Mouse (Mus musculus) MEL (cell line): ENCODE measurements around the gene Npc2. TPM values are rescaled to one million over a fixed set of nuclear protein-coding genes. Genes with fewer than 3 reads are reported as not detected.

Experiments used
- DNase-seq: peaks from one replicate; pipeline ENCODE4 v3.0.0; 2011; ENCODE audit warnings: low read depth, low spot score
- H3K27ac ChIP-seq: 2 replicates; pipeline ENCODE4 v1.5.1; 2012; ENCODE audit warnings: low read depth, mild to moderate bottlenecking, control low read depth, low read length, moderate library complexity; ENCODE audit not compliant: control insufficient read depth
- H3K27me3 ChIP-seq, 2 experiments: fragments of 150-350 bp in 1 of 2; sonication (generic) in 1 of 2; 2 replicates each; pipeline ENCODE4 v1.6.1; 2012; ENCODE audit warnings: low read length in 2 of 2, mild to moderate bottlenecking in 2 of 2, improper control_type of control experiment in 1 of 2, moderate library complexity in 1 of 2; ENCODE audit not compliant: insufficient read depth in 2 of 2, control insufficient read depth in 1 of 2
- H3K36me3 ChIP-seq, 2 experiments: 2 replicates each; pipeline ENCODE4 v1.6.1; 2012 to 2014; ENCODE audit warnings: low read length in 2 of 2, improper control_type of control experiment in 1 of 2, inconsistent platforms in 1 of 2, mild to moderate bottlenecking in 1 of 2; ENCODE audit not compliant: insufficient read depth in 2 of 2, control insufficient read depth in 1 of 2
- H3K4me1 ChIP-seq, 2 experiments: fragments of 150-350 bp in 1 of 2; sonication (generic) in 1 of 2; 2 replicates each; pipeline ENCODE4 v1.6.1; 2012; ENCODE audit warnings: low read length in 2 of 2, improper control_type of control experiment in 1 of 2, mild to moderate bottlenecking in 1 of 2; ENCODE audit not compliant: insufficient read depth in 2 of 2, control insufficient read depth in 1 of 2
- H3K4me3 ChIP-seq, 2 experiments: fragments of 150-350 bp in 1 of 2; sonication (generic) in 1 of 2; 2 replicates each; pipeline ENCODE4 v1.5.1; 2012; ENCODE audit warnings: low read depth in 2 of 2, low read length in 2 of 2, mild to moderate bottlenecking in 2 of 2, moderate library complexity in 2 of 2, control low read depth in 1 of 2, improper control_type of control experiment in 1 of 2; ENCODE audit not compliant: control insufficient read depth in 1 of 2, insufficient read depth in 1 of 2
- H3K79me2 ChIP-seq: 2 replicates; pipeline ENCODE4 v1.6.1; 2012; ENCODE audit warnings: mild to moderate bottlenecking, low read length, moderate library complexity; ENCODE audit not compliant: control insufficient read depth, poor library complexity, insufficient read depth
- H3K9ac ChIP-seq: 2 replicates; pipeline ENCODE4 v1.6.1; 2012; ENCODE audit warnings: low read depth, mild to moderate bottlenecking, control low read depth, low read length, moderate library complexity; ENCODE audit not compliant: control insufficient read depth, poor library complexity, severe bottlenecking
- H3K9me3 ChIP-seq: fragments of 150-350 bp; sonication (generic); replicated peaks from 2 replicates; pipeline ENCODE4 v1.6.1; 2012; ENCODE audit warnings: mild to moderate bottlenecking, low read length, improper control_type of control experiment, moderate library complexity; ENCODE audit not compliant: insufficient read depth
- BHLHE40 ChIP-seq: IDR thresholded peaks from 2 replicates; pipeline ENCODE4 v1.6.1; 2012; ENCODE audit warnings: low read depth, mild to moderate bottlenecking, inconsistent platforms, low read length, improper control_type of control experiment, borderline replicate concordance
- CHD1 ChIP-seq: IDR thresholded peaks from 2 replicates; pipeline ENCODE4 v1.6.1; 2012; ENCODE audit warnings: low read depth, mild to moderate bottlenecking, inconsistent platforms, low read length, improper control_type of control experiment
- CHD2 ChIP-seq: IDR thresholded peaks from 2 replicates; pipeline ENCODE4 v1.6.1; 2011; ENCODE audit warnings: low read length, improper control_type of control experiment
- CTCF ChIP-seq, 3 experiments: IDR thresholded peaks in 2 of 3; conservative IDR thresholded peaks in 1 of 3; 2 replicates each; pipeline ENCODE4 v1.5.1; 2011 to 2012; ENCODE audit warnings: low read length in 3 of 3, low read depth in 2 of 3, mild to moderate bottlenecking in 2 of 3, improper control_type of control experiment in 1 of 3, inconsistent platforms in 1 of 3, mixed read lengths in 1 of 3, moderate library complexity in 1 of 3; ENCODE audit not compliant: control insufficient read depth in 1 of 3, insufficient read depth in 1 of 3, poor library complexity in 1 of 3, severe bottlenecking in 1 of 3
- E2F4 ChIP-seq: IDR thresholded peaks from 2 replicates; pipeline ENCODE4 v1.6.1; 2011; ENCODE audit warnings: low read depth, low read length, improper control_type of control experiment, borderline replicate concordance
- ELF1 ChIP-seq: IDR thresholded peaks from 2 replicates; pipeline ENCODE4 v1.6.1; 2014; ENCODE audit warnings: low read depth, mild to moderate bottlenecking, inconsistent platforms, low read length, improper control_type of control experiment, moderate library complexity
- GATA1 ChIP-seq: IDR thresholded peaks from 2 replicates; pipeline ENCODE4 v1.6.1; 2011; ENCODE audit warnings: low read depth, low read length, improper control_type of control experiment
- JUND ChIP-seq: IDR thresholded peaks from 2 replicates; pipeline ENCODE4 v1.6.1; 2011; ENCODE audit warnings: low read depth, mild to moderate bottlenecking, improper control_type of control experiment, low read length
- KAT2A ChIP-seq: conservative IDR thresholded peaks from 2 replicates; pipeline ENCODE4 v1.6.1; 2012; ENCODE audit warnings: low read depth, low read length, improper control_type of control experiment, inconsistent platforms
- MAFK ChIP-seq: IDR thresholded peaks from 2 replicates; pipeline ENCODE4 v1.6.1; 2011; ENCODE audit warnings: low read depth, mild to moderate bottlenecking, low read length, improper control_type of control experiment, borderline replicate concordance
- MAZ ChIP-seq: IDR thresholded peaks from 2 replicates; pipeline ENCODE4 v1.6.1; 2012; ENCODE audit warnings: low read depth, mild to moderate bottlenecking, inconsistent platforms, low read length, improper control_type of control experiment
- MYB ChIP-seq: IDR thresholded peaks from 2 replicates; pipeline ENCODE4 v1.6.1; 2011; ENCODE audit warnings: mild to moderate bottlenecking, low read depth, low read length, improper control_type of control experiment
- NELFE ChIP-seq: IDR thresholded peaks from 2 replicates; pipeline ENCODE4 v1.6.1; 2011; ENCODE audit warnings: low read depth, low read length, improper control_type of control experiment
- POLR2A ChIP-seq, 2 experiments: IDR thresholded peaks; 2 replicates each; pipeline ENCODE4 v1.6.1; 2011 to 2012; ENCODE audit warnings: low read length in 2 of 2, mild to moderate bottlenecking in 2 of 2, control low read depth in 1 of 2, improper control_type of control experiment in 1 of 2, low read depth in 1 of 2, moderate library complexity in 1 of 2; ENCODE audit not compliant: control insufficient read depth in 1 of 2, insufficient read depth in 1 of 2, poor library complexity in 1 of 2
- POLR2AphosphoS2 ChIP-seq: IDR thresholded peaks from 2 replicates; pipeline ENCODE4 v1.6.1; 2011; ENCODE audit warnings: low read length, improper control_type of control experiment
- POLR2AphosphoS5 ChIP-seq: IDR thresholded peaks from 2 replicates; pipeline ENCODE4 v1.6.1; 2012; ENCODE audit warnings: low read depth, borderline replicate concordance, mild to moderate bottlenecking, inconsistent platforms, low read length, moderate library complexity, mixed read lengths
- RAD21 ChIP-seq: IDR thresholded peaks from 2 replicates; pipeline ENCODE4 v1.6.1; 2011; ENCODE audit warnings: mild to moderate bottlenecking, low read depth, low read length, improper control_type of control experiment
- SMC3 ChIP-seq: IDR thresholded peaks from 2 replicates; pipeline ENCODE4 v1.6.1; 2011; ENCODE audit warnings: low read depth, low read length, improper control_type of control experiment
- TBP ChIP-seq: IDR thresholded peaks from 2 replicates; pipeline ENCODE4 v1.8.0; 2011; ENCODE audit warnings: low read depth, low read length, improper control_type of control experiment
- USF1 ChIP-seq: IDR thresholded peaks from 2 replicates; pipeline ENCODE4 v1.6.1; 2014; ENCODE audit warnings: low read depth, mild to moderate bottlenecking, inconsistent platforms, low read length, improper control_type of control experiment, moderate library complexity
- USF2 ChIP-seq, 2 experiments: IDR thresholded peaks; 2 replicates each; pipeline ENCODE4 v1.6.1; 2011 to 2012; ENCODE audit warnings: improper control_type of control experiment in 2 of 2, low read length in 2 of 2, borderline replicate concordance in 1 of 2, inconsistent platforms in 1 of 2, low read depth in 1 of 2, mild to moderate bottlenecking in 1 of 2; ENCODE audit not compliant: insufficient read depth in 1 of 2
- ZC3H11A ChIP-seq: IDR thresholded peaks from 2 replicates; pipeline ENCODE4 v1.6.1; 2012; ENCODE audit warnings: low read depth, mild to moderate bottlenecking, inconsistent platforms, low read length, improper control_type of control experiment
- ZKSCAN1 ChIP-seq: IDR thresholded peaks from 2 replicates; pipeline ENCODE4 v1.6.1; 2012; ENCODE audit warnings: low read depth, mild to moderate bottlenecking, inconsistent platforms, low read length, improper control_type of control experiment, moderate library complexity
- polyA plus RNA-seq, 2 experiments: library from polyadenylated mRNA; stranded (reverse) in 1 of 2; unstranded in 1 of 2; fragments of >175 nt in 1 of 2; fragments of >200 nt in 1 of 2; gene quantifications; 2 replicates each; pipeline versions ENCODE4 v1.2.1 to v1.2.4; 2012; ENCODE audit warnings: low replicate concordance in 2 of 2, low read depth in 1 of 2; ENCODE audit not compliant: insufficient read length in 2 of 2, insufficient read depth in 1 of 2, missing spikeins in 1 of 2
- total RNA-seq: library from RNA; depleted of rRNA; stranded (reverse); fragments of 300-350 nt; gene quantifications from 2 replicates; pipeline ENCODE4 v1.2.3, GENCODE M21; 2012

Gene Npc2
- total and polyA plus RNA-seq, 3 experiments = 48.9 to 63.1 TPM; not detected in 1

- Histone ChIP-seq H3K4me3 (no peak overlapping the region), H3K79me2 (no peaks in the 10 kb centered on the region), H3K9ac (no peak overlapping the region), H3K4me1 (no peaks in the 10 kb centered on the region), H3K27ac (no peak overlapping the region), H3K36me3 (no peaks in the 10 kb centered on the region), H3K9me3 (no peaks in the 10 kb centered on the region)
- DNase-seq = no peak
- no peak for TF ChIP-seq POLR2A (IDR thresholded peaks at IDR 0.05; ENCODE audit: control insufficient read depth in 1 of 2, insufficient read depth in 1 of 2, low read depth in 1 of 2, low read length in 2 of 2, poor library complexity in 1 of 2)
- TF ChIP-seq RAD21 = no peak
- TF ChIP-seq MYB = no peak
- TF ChIP-seq KAT2A = no peak
- TF ChIP-seq SMC3 = no peak
- no peak for TF ChIP-seq ZKSCAN1
- no peak for TF ChIP-seq POLR2AphosphoS5
- no peak for TF ChIP-seq NELFE
- TF ChIP-seq MAZ = no peak
- no peak for TF ChIP-seq TBP
- TF ChIP-seq, all 39 proteins: peak for 0
- H3K27me3 ChIP-seq = peaks cover 10 to 19% of the 10 kb centered on the region in 2 experiments
These were observed 37.9 kb upstream of the Npc2 start for GRCm38 (mm10) chr12:84810810-84811209.

GRCm38 (mm10) chr12:84809033-84809432, 36.1 kb upstream of the Npc2 start:
- H3K9ac ChIP-seq = no peak overlapping the region
- H3K4me1 ChIP-seq = no peaks in the 10 kb centered on the region
- H3K4me3 ChIP-seq = no peak overlapping the region
- TF ChIP-seq CHD2 (no peak), KAT2A (no peak), BHLHE40 (no peak), ZC3H11A (no peak), GATA1 (no peak), RAD21 (no peak), CTCF (IDR thresholded peaks at IDR 0.05 in 2 of 3, conservative IDR thresholded peaks at IDR 0.05 in 1 of 3; ENCODE audit: control insufficient read depth in 1 of 3, insufficient read depth in 1 of 3, low read depth in 2 of 3, low read length in 3 of 3, poor library complexity in 1 of 3, severe bottlenecking in 1 of 3) (no peak), E2F4 (no peak), POLR2A (IDR thresholded peaks at IDR 0.05; ENCODE audit: control insufficient read depth in 1 of 2, insufficient read depth in 1 of 2, low read depth in 1 of 2, low read length in 2 of 2, poor library complexity in 1 of 2) (no peak), CHD1 (no peak), USF2 (IDR thresholded peaks at IDR 0.05; ENCODE audit: borderline replicate concordance in 1 of 2, insufficient read depth in 1 of 2, low read depth in 1 of 2, low read length in 2 of 2) (no peak), ELF1 (no peak), JUND (no peak), POLR2AphosphoS2 (no peak), MAZ (no peak), USF1 (no peak), MAFK (no peak)
- TF ChIP-seq, all 39 proteins: peak for 0
- Histone ChIP-seq H3K79me2 (no peaks in the 10 kb centered on the region), H3K9me3 (no peaks in the 10 kb centered on the region), H3K27ac (no peak overlapping the region), H3K36me3 (no peaks in the 10 kb centered on the region), H3K27me3 (peaks cover 10 to 19% of the 10 kb centered on the region in 2 experiments)
- no peak for DNase-seq
